Mouse (Mus musculus) lung, postnatal 25 days (tissue): ENCODE measurements around the gene Olfr59.

ENCODE experiments used
- DNase-seq: peaks from one replicate; pipeline ENCODE4 v3.0.0; 2022; ENCODE audit warnings: low spot score

Olfr59 gene

GRCm38 (mm10) chr11:74283436-74283835, at the start of gene Olfr59:
Olfr59 (plus strand) TSS chr11:74283736.
- DNase-seq: no peak

GRCm38 (mm10) chr11:74241201-74241600, 42.3 kb upstream of the Olfr59 start:
- no peak for DNase-seq

- DNase-seq: no peak
Measured at GRCm38 (mm10) chr11:74259508-74259907, 24.0 kb upstream of the Olfr59 start, which contains the start of gene Olfr406. Olfr406 (plus strand) TSS chr11:74259808.

- DNase-seq: no peak
Measured at GRCm38 (mm10) chr11:74287256-74287655, 3.7 kb downstream of the Olfr59 start.

- no peak for DNase-seq
Measured at GRCm38 (mm10) chr11:74326044-74326443, 42.5 kb downstream of the Olfr59 start.

- no peak for DNase-seq
Measured at GRCm38 (mm10) chr11:74328781-74329180, 45.2 kb downstream of the Olfr59 start.

GRCm38 (mm10) chr11:74337931-74338330, 54.4 kb downstream of the Olfr59 start, which contains the start of gene Olfr410:
Olfr410 (minus strand) TSS chr11:74338031.
- DNase-seq: no peak
